Mouse (Mus musculus) embryonic facial prominence, embryonic 12.5 days (tissue): ENCODE measurements around the gene Rp9. TPM values are rescaled to one million over a fixed set of nuclear protein-coding genes. Genes with fewer than 3 reads are reported as not detected.
"Not testable (repeated sequence)": the region's sequence is repeated elsewhere in the genome, so short reads cannot be mapped to it uniquely, and the experiment has no call there.

Experiments used
- ATAC-seq: fragments of 200-750 bp; cut with Nextera tagmentation; 2 replicates; pipeline ENCODE4 v1.8.0; 2017; ENCODE audit not compliant: insufficient number of reproducible peaks, insufficient read depth, low FRiP score, low TSS enrichment
- H3K27ac ChIP-seq: fragments of 300-500 bp; sonication (generic); 2 replicates; pipeline ENCODE4 v1.5.1; 2016; ENCODE audit warnings: mild to moderate bottlenecking
- H3K27me3 ChIP-seq: fragments of 300-500 bp; sonication (generic); 2 replicates; pipeline ENCODE4 v1.6.1; 2016; ENCODE audit warnings: mild to moderate bottlenecking, moderate library complexity
- H3K36me3 ChIP-seq: fragments of 300-500 bp; sonication (generic); 2 replicates; pipeline ENCODE4 v1.6.1; 2016; ENCODE audit warnings: mild to moderate bottlenecking
- H3K4me1 ChIP-seq: fragments of 300-500 bp; sonication (generic); 2 replicates; pipeline ENCODE4 v1.6.1; 2016
- H3K4me2 ChIP-seq: fragments of 300-500 bp; sonication (generic); replicated peaks from 2 replicates; pipeline ENCODE4 v1.6.1; 2016; ENCODE audit warnings: mild to moderate bottlenecking, moderate library complexity
- H3K4me3 ChIP-seq: fragments of 300-500 bp; sonication (generic); 2 replicates; pipeline ENCODE4 v1.5.1; 2016; ENCODE audit warnings: mild to moderate bottlenecking
- H3K9ac ChIP-seq: fragments of 300-500 bp; sonication (generic); 2 replicates; pipeline ENCODE4 v1.6.1; 2016; ENCODE audit warnings: mild to moderate bottlenecking, moderate library complexity
- H3K9me3 ChIP-seq: fragments of 300-500 bp; sonication (generic); 2 replicates; pipeline ENCODE4 v1.6.1; 2016; ENCODE audit warnings: mild to moderate bottlenecking, moderate library complexity
- WGBS: fragments of 180-500 bp; shearing (Covaris S2); methylation state at CpG from one replicate; pipeline ENCODE4 v1.1.7; 2016; 5-methylcytosine and 5-hydroxymethylcytosine counted together
- polyA plus RNA-seq: library from polyadenylated mRNA; unstranded; fragments of >200 nt; fragmentation: Nextera tagmentation; extraction: Ambion mirVana; gene quantifications from 2 replicates; pipeline ENCODE4 v1.2.1, GENCODE M21; 2016

Rp9 gene
- polyA plus RNA-seq, 1 experiment from 2014 or later, result 72.5 TPM

- WGBS, result 90% methylated on average over 11 of the region's 11 CpGs
- Histone ChIP-seq H3K9me3 (no peaks in the 10 kb centered on the region), H3K4me2 (no peak overlapping the region), H3K4me3 (no peak overlapping the region), H3K4me1 (no peaks in the 10 kb centered on the region), H3K36me3 (peaks cover 63% of the 10 kb centered on the region), H3K27ac (no peak overlapping the region), H3K9ac (no peak overlapping the region), H3K27me3 (no peaks in the 10 kb centered on the region)
- ATAC-seq, result no peak
These were observed 12.3 kb downstream of the Rp9 start for GRCm38 (mm10) chr9:22457142-22457835.

DNA sequence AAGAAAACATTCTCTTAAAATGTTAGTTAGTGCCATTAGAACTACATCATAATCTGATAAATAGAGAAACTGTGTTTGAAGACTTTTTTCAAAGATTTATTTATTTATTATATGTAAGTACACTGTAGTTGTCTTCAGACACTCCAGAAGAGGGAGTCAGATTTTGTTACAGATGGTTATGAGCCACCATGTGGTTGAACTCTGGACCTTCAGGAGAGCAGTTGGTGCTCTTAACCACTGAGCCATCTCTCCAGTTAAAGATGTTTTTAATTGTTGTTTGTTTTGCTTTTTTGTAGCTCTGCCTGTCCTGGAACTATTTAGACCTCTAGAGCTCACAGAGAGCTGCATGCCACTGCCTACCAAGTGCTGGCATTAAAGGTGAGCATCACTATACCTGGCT is 14.5 kb downstream of the Rp9 start:
- H3K9me3 ChIP-seq, result no peaks in the 10 kb centered on the region
- H3K9ac ChIP-seq, result no peak overlapping the region
- peaks cover 70% of the 10 kb centered on the region for H3K36me3 ChIP-seq
- no peak overlapping the region for H3K27ac ChIP-seq
- H3K4me2 ChIP-seq, result no peak overlapping the region
- no peak overlapping the region for H3K4me3 ChIP-seq
- H3K27me3 ChIP-seq, result no peaks in the 10 kb centered on the region
- ATAC-seq, result no peak
- H3K4me1 ChIP-seq, result no peaks in the 10 kb centered on the region

GRCm38 (mm10) chr9:22453990-22454389 is 15.6 kb downstream of the Rp9 start, which contains the start of gene Gm17545:
TSS of gene Gm17545 (plus strand) at chr9:22454290.
- 93% methylated on average over 8 of the region's 8 CpGs for whole genome bisulfite sequencing
- H3K4me1 ChIP-seq, H3K9ac ChIP-seq, H3K4me2 ChIP-seq, H3K9me3 ChIP-seq, ATAC-seq, H3K27ac ChIP-seq, H3K27me3 ChIP-seq, H3K4me3 ChIP-seq: not testable (repeated sequence)
- H3K36me3 ChIP-seq, result peaks cover 77% of the 10 kb centered on the region

DNA sequence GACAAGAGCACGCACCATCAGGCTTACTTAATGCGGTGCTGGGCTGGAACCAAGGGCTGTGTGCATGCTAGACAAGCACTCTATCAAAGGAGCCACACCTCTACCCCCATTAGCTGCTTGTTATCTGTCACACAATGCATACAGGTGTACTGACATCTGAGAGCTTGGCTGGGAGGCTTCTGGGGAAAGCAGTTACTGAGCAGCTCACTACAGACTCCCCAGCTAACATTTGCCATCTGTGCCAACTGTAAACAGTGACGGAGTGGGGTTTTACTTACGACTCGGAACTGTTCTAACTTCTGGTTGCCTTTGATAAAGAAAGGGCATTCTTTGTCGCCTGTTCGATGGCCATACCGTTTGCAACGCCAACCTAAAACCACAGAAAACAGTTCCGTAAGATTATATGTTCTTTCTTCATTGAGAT is 16.0 kb downstream of the Rp9 start:
- no peak overlapping the region for H3K27ac ChIP-seq
- H3K9ac ChIP-seq, result no peak overlapping the region
- WGBS, result 91% methylated on average over 10 of the region's 10 CpGs
- ATAC-seq, result no peak
- H3K36me3 ChIP-seq, result peaks cover 82% of the 10 kb centered on the region
- no peaks in the 10 kb centered on the region for H3K27me3 ChIP-seq
- H3K4me3 ChIP-seq, result no peak overlapping the region
- no peak overlapping the region for H3K4me2 ChIP-seq
- no peaks in the 10 kb centered on the region for H3K4me1 ChIP-seq
- H3K9me3 ChIP-seq, result no peaks in the 10 kb centered on the region

GRCm38 (mm10) chr9:22452697-22453096 is 16.8 kb downstream of the Rp9 start:
- ATAC-seq, result no peak
- Histone ChIP-seq H3K9ac (no peak overlapping the region), H3K27ac (no peak overlapping the region), H3K4me3 (no peak overlapping the region), H3K4me2 (no peak overlapping the region), H3K27me3 (no peaks in the 10 kb centered on the region), H3K9me3 (no peaks in the 10 kb centered on the region), H3K36me3 (peaks cover 90% of the 10 kb centered on the region), H3K4me1 (no peaks in the 10 kb centered on the region)
- 89% methylated on average over 10 of the region's 10 CpGs for WGBS

DNA sequence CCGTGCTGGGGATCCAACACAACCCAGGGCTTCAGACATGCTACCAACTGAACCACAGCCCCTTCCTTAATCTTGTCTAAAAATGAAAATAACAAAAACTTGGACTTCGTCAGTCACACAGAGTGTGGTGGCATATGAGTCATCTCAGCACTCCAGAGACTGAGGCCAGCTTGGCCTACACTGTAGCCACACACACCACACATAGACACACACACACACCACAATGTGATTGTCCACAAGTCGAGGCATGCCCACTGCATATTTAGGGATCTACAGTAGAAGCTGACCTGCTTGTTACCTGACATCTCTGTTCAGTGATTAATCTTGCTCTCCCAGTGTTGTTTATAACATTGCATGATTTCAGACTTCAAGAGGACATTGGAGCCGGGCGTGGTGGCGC is 20.3 kb downstream of the Rp9 start:
- Histone ChIP-seq H3K9me3 (no peaks in the 10 kb centered on the region), H3K9ac (no peak overlapping the region), H3K27ac (no peak overlapping the region), H3K4me1 (no peaks in the 10 kb centered on the region), H3K36me3 (peaks cover 76% of the 10 kb centered on the region), H3K27me3 (no peaks in the 10 kb centered on the region), H3K4me3 (no peak overlapping the region), H3K4me2 (no peak overlapping the region)
- 91% methylated on average over 6 of the region's 6 CpGs for WGBS
- no peak for ATAC-seq

DNA sequence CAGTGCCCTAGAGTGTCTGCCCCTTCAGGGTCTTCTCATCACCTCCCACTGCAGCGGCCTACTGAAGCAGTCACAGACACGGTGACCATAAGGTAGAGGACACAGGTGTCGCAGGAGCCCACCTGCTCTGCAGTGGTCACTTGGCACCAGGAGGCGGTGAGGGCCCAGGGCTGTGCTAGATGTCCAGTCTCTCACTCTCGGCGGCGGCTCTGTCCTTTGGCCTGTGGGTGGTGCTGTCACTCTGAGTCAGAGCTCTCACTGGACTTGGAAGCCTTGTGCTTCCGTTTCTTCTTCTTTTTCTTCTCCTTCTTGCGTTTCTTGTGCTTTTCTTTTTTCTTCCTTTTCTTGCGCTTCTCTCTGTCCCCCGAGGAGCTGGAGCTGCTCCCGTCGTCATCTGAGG is 21.1 kb downstream of the Rp9 start:
- Histone ChIP-seq H3K36me3 (peaks cover 70% of the 10 kb centered on the region), H3K4me3 (no peak overlapping the region), H3K9ac (no peak overlapping the region), H3K27ac (no peak overlapping the region), H3K9me3 (no peaks in the 10 kb centered on the region), H3K4me2 (no peak overlapping the region), H3K27me3 (no peaks in the 10 kb centered on the region), H3K4me1 (no peaks in the 10 kb centered on the region)
- ATAC-seq, result no peak
- WGBS, result 84% methylated on average over 13 of the region's 13 CpGs

DNA sequence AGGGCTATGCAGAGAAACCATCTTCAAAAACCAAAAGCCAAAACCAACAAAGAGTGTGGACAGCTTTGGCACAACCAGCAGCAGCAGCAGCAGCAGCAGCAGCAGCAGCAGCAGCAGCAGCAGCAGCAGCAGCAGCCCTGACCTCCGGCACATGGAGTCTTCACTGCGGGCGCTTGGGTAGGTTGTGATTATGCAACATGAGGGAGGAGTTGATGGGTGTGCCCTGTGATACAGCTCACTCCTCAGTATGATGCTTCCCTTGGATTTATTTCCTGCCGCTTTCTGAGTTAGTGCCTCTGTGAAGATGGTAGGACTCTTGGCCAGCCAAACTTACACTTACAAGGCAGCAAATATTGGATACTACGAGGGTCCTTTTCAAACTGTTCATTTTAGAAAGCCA is 22.3 kb downstream of the Rp9 start:
- H3K27ac ChIP-seq, result no peak overlapping the region
- no peak overlapping the region for H3K4me3 ChIP-seq
- no peaks in the 10 kb centered on the region for H3K9me3 ChIP-seq
- 90% methylated on average over 5 of the region's 5 CpGs for WGBS
- H3K9ac ChIP-seq, result no peak overlapping the region
- H3K36me3 ChIP-seq, result peaks cover 58% of the 10 kb centered on the region
- H3K4me2 ChIP-seq, result no peak overlapping the region
- no peak for ATAC-seq
- no peaks in the 10 kb centered on the region for H3K4me1 ChIP-seq
- H3K27me3 ChIP-seq, result no peaks in the 10 kb centered on the region

DNA sequence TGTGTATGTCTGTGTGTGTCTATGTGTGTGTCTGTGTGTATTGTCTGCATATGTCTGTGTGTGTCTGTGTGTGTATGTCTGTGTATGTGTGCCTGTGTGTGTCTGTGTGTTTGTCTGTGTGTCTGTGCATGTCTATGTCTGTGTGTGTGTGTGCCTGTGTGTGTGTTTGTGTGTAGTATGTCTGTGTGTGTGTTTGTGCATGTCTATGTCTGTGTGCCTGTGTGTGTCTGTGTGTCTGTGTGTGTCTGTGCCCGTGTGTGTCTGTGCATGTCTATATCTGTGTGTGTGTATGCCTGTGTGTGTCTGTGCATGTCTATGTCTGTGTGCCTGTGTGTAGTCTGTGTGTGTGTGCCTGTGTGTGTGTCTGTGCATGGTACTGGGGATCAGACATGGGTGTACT is 24.4 kb downstream of the Rp9 start:
- H3K27me3 ChIP-seq, result no peaks in the 10 kb centered on the region
- H3K27ac ChIP-seq, result no peak overlapping the region
- no peak overlapping the region for H3K4me2 ChIP-seq
- peaks cover 38% of the 10 kb centered on the region for H3K36me3 ChIP-seq
- no peaks in the 10 kb centered on the region for H3K4me1 ChIP-seq
- no peak for ATAC-seq
- no peak overlapping the region for H3K4me3 ChIP-seq
- no peaks in the 10 kb centered on the region for H3K9me3 ChIP-seq
- no peak overlapping the region for H3K9ac ChIP-seq
- 80% methylated on average over 1 of the region's 1 CpGs for WGBS

GRCm38 (mm10) chr9:22443157-22443556 is 26.4 kb downstream of the Rp9 start:
- no peak overlapping the region for H3K9ac ChIP-seq
- peaks cover 21% of the 10 kb centered on the region for H3K36me3 ChIP-seq
- no peaks in the 10 kb centered on the region for H3K9me3 ChIP-seq
- no peak overlapping the region for H3K27ac ChIP-seq
- H3K27me3 ChIP-seq, result no peaks in the 10 kb centered on the region
- no peak overlapping the region for H3K4me3 ChIP-seq
- no peak for ATAC-seq
- no peak overlapping the region for H3K4me2 ChIP-seq
- H3K4me1 ChIP-seq, result no peaks in the 10 kb centered on the region
- WGBS, result 91% methylated on average over 10 of the region's 10 CpGs

DNA sequence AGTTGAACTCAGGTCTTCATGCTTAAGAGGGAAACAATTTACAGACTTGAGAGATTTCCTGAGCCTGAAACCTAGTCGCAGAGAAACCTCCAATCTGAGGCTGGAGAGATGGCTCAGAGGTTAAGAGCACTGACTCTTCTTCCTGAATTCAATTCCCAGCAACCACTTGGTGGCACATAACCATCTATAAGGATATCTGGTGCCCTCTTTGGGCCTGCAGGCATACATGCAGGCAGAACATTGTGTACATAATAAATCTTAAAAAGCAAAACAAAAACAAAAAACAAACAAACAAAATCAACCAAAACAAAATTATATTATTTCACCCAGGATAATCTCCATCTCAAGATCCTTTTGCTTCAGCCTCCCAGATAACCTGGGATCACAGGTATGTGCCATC is 30.7 kb downstream of the Rp9 start:
- no peak for ATAC-seq
- no peak overlapping the region for H3K4me3 ChIP-seq
- H3K4me1 ChIP-seq, result no peaks in the 10 kb centered on the region
- H3K27me3 ChIP-seq, result no peaks in the 10 kb centered on the region
- 71% methylated on average over 1 of the region's 1 CpGs for WGBS
- H3K9ac ChIP-seq, result no peak overlapping the region
- H3K4me2 ChIP-seq, result no peak overlapping the region
- no peaks in the 10 kb centered on the region for H3K9me3 ChIP-seq
- no peaks in the 10 kb centered on the region for H3K36me3 ChIP-seq
- H3K27ac ChIP-seq, result no peak overlapping the region

- no peak overlapping the region for H3K4me2 ChIP-seq
- H3K4me3 ChIP-seq, result no peak overlapping the region
- H3K27me3 ChIP-seq, result no peaks in the 10 kb centered on the region
- no peak overlapping the region for H3K9ac ChIP-seq
- WGBS, result 90% methylated on average over 2 of the region's 2 CpGs
- no peaks in the 10 kb centered on the region for H3K36me3 ChIP-seq
- H3K9me3 ChIP-seq, result no peaks in the 10 kb centered on the region
- no peak for ATAC-seq
- no peak overlapping the region for H3K27ac ChIP-seq
- H3K4me1 ChIP-seq, result peaks cover 9% of the 10 kb centered on the region; the same call in 1 of the 2 replicates
These were observed 35.4 kb downstream of the Rp9 start for GRCm38 (mm10) chr9:22434101-22434500.
